8 mouse cellular contexts compared by ENCODE assay signal in the genomic region with DNA sequence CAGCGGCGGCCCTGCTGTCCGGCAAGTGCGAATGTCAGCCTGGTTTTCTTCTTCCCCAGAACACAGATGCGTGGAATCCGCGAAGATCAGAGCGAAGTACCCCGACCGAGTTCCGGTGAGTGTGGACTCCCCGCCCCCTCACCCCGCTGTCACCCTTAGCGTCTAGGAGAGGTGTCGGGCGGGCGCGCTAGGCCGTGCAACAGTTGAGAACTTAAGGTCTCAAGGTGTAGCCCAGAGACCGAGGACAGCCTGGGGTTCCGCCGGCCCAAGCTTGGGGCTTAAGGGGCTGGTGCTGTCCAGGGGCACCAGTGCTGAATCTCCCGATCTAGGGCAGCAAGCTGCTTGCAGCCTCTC. TPM values are rescaled to one million over a fixed set of nuclear protein-coding genes. Genes with fewer than 3 reads are reported as not detected.
DNase-seq lines count a peak whose midpoint lies in the region; ATAC-seq lines count a peak whose summit lies in the region.

No protein-coding gene starts in this region.

- peak; percentile 35 for ATAC-seq in erythroid progenitor cell, adult 5-6 weeks (replicated peaks; ENCODE audit: low FRiP score, poor library complexity, severe bottlenecking)

- intact Hi-C loops in heart, postnatal 10 days (cut with DNase I) = loop anchor here (5.0 kb wide), 1 partner anchor 51 kb away; a partner anchor contains a TSS

- peak; percentile 81 for DNase-seq in ES-CJ7 (ENCODE audit: low read depth, low spot score)
- DNase-seq in adrenal gland, postnatal 14 days = peak; percentile 74
- peak; percentile 50 to 62 for DNase-seq in heart, postnatal 10 days
- DNase-seq in kidney, postnatal 25 days = peak; percentile 48 to 76
- DNase-seq in lung, postnatal 36 days = peak; percentile 50
- DNase-seq in ovary, postnatal 14 days (ENCODE audit: low spot score) = peak; percentile 35
- peak; percentile 75 for DNase-seq in thymus, postnatal 4 days

RNA-seq across cellular contexts. Expression of a gene that starts 0.6 kb away (rescaled TPM):
- 124 and 128 TPM in 2 replicates for total RNA-seq in adrenal gland, postnatal 14 days (2021)
- total RNA-seq in erythroid progenitor cell, adult 5-6 weeks (2015; ENCODE audit: low replicate concordance) = 108 and 118 TPM in 2 replicates
- total RNA-seq in erythroid progenitor cell, adult 5-6 weeks (2017; ENCODE audit: low replicate concordance) = 89.5 and 99.1 TPM in 2 replicates
- 100 to 1,000 TPM; 121 to 124 TPM for total RNA-seq in heart, postnatal 10 days (2021)

RNA-seq across cellular contexts. Expression of a gene that starts 7.4 kb away (rescaled TPM):
- 5.3 and 5.5 TPM in 2 replicates for total RNA-seq in adrenal gland, postnatal 14 days (2021)
- total RNA-seq in erythroid progenitor cell, adult 5-6 weeks (2015; ENCODE audit: low replicate concordance) = 5.8 and 8.0 TPM in 2 replicates
- 18.7 and 19.3 TPM in 2 replicates for total RNA-seq in erythroid progenitor cell, adult 5-6 weeks (2017; ENCODE audit: low replicate concordance)
- 1 to 10 TPM; 1.5 to 2.3 TPM for total RNA-seq in heart, postnatal 10 days (2021)

RNA-seq across cellular contexts. Expression of a gene that starts 30.8 kb away (rescaled TPM):
- total RNA-seq in adrenal gland, postnatal 14 days (2021) = not detected in 2 replicates
- not detected in 2 replicates for total RNA-seq in erythroid progenitor cell, adult 5-6 weeks (2015; ENCODE audit: low replicate concordance)
- not detected in 2 replicates for total RNA-seq in erythroid progenitor cell, adult 5-6 weeks (2017; ENCODE audit: low replicate concordance)
- not detected for total RNA-seq in heart, postnatal 10 days (2021)

RNA-seq across cellular contexts. Expression of a gene that starts 51.0 kb away (rescaled TPM):
- total RNA-seq in adrenal gland, postnatal 14 days (2021) = 3.1 and 4.1 TPM in 2 replicates
- total RNA-seq in erythroid progenitor cell, adult 5-6 weeks (2015; ENCODE audit: low replicate concordance) = 0.42 TPM in 1 of 2 replicates, not detected in the other
- 1.8 TPM in 1 of 2 replicates, not detected in the other for total RNA-seq in erythroid progenitor cell, adult 5-6 weeks (2017; ENCODE audit: low replicate concordance)
- 1 to 10 TPM; 1.7 to 2.1 TPM for total RNA-seq in heart, postnatal 10 days (2021)

Comparison
In these comparisons a context has a peak if more than half of its experiments do, and no peak if none do; other contexts are left out.
1. Peak in every context shown above with its lines: DNase-seq and ATAC-seq.